Mouse (Mus musculus): ENCODE data around the gene Gm10031.

The Gm10031 gene

GRCm38 (mm10) chr1:156543999-156544398 is 20.2 kb downstream of the Gm10031 start:
- DNase-seq = no peak

- peak; percentile 90 to 92 for DNase-seq
These were observed 34.5 kb downstream of the Gm10031 start, which contains the start of gene Abl2 for GRCm38 (mm10) chr1:156558024-156558930. Abl2 (plus strand) TSS chr1:156558786.

- peak; percentile 62 to 76 for DNase-seq
These were observed 35.3 kb downstream of the Gm10031 start for GRCm38 (mm10) chr1:156558950-156559640.

GRCm38 (mm10) chr1:156559641-156560020 is 35.8 kb downstream of the Gm10031 start:
- no peak for DNase-seq

- no peak for DNase-seq
These were observed 36.7 kb downstream of the Gm10031 start for GRCm38 (mm10) chr1:156560500-156560899.

GRCm38 (mm10) chr1:156565328-156565727 is 41.5 kb downstream of the Gm10031 start:
- DNase-seq = no peak

- peak; percentile 33 to 50 for DNase-seq
These were observed 42.3 kb downstream of the Gm10031 start for GRCm38 (mm10) chr1:156566132-156566531.

GRCm38 (mm10) chr1:156569615-156570014 is 45.8 kb downstream of the Gm10031 start:
- peak; percentile 10 to 21 for DNase-seq

GRCm38 (mm10) chr1:156572952-156573351 is 49.1 kb downstream of the Gm10031 start:
- no peak for DNase-seq
